Mouse (Mus musculus) MEL (cell line): ENCODE measurements around the gene Lpin3. TPM values are rescaled to one million over a fixed set of nuclear protein-coding genes. Genes with fewer than 3 reads are reported as not detected.

Source experiments
- DNase-seq: peaks from one replicate; pipeline ENCODE4 v3.0.0; 2011; ENCODE audit warnings: low read depth, low spot score
- H3K27ac ChIP-seq: 2 replicates; pipeline ENCODE4 v1.5.1; 2012; ENCODE audit warnings: low read depth, mild to moderate bottlenecking, control low read depth, low read length, moderate library complexity; ENCODE audit not compliant: control insufficient read depth
- H3K27me3 ChIP-seq, 2 experiments: fragments of 150-350 bp in 1 of 2; sonication (generic) in 1 of 2; 2 replicates each; pipeline ENCODE4 v1.6.1; 2012; ENCODE audit warnings: low read length in 2 of 2, mild to moderate bottlenecking in 2 of 2, improper control_type of control experiment in 1 of 2, moderate library complexity in 1 of 2; ENCODE audit not compliant: insufficient read depth in 2 of 2, control insufficient read depth in 1 of 2
- H3K36me3 ChIP-seq, 2 experiments: 2 replicates each; pipeline ENCODE4 v1.6.1; 2012 to 2014; ENCODE audit warnings: low read length in 2 of 2, improper control_type of control experiment in 1 of 2, inconsistent platforms in 1 of 2, mild to moderate bottlenecking in 1 of 2; ENCODE audit not compliant: insufficient read depth in 2 of 2, control insufficient read depth in 1 of 2
- H3K4me1 ChIP-seq, 2 experiments: fragments of 150-350 bp in 1 of 2; sonication (generic) in 1 of 2; 2 replicates each; pipeline ENCODE4 v1.6.1; 2012; ENCODE audit warnings: low read length in 2 of 2, improper control_type of control experiment in 1 of 2, mild to moderate bottlenecking in 1 of 2; ENCODE audit not compliant: insufficient read depth in 2 of 2, control insufficient read depth in 1 of 2
- H3K4me3 ChIP-seq, 2 experiments: fragments of 150-350 bp in 1 of 2; sonication (generic) in 1 of 2; 2 replicates each; pipeline ENCODE4 v1.5.1; 2012; ENCODE audit warnings: low read depth in 2 of 2, low read length in 2 of 2, mild to moderate bottlenecking in 2 of 2, moderate library complexity in 2 of 2, control low read depth in 1 of 2, improper control_type of control experiment in 1 of 2; ENCODE audit not compliant: control insufficient read depth in 1 of 2, insufficient read depth in 1 of 2
- H3K79me2 ChIP-seq: 2 replicates; pipeline ENCODE4 v1.6.1; 2012; ENCODE audit warnings: mild to moderate bottlenecking, low read length, moderate library complexity; ENCODE audit not compliant: control insufficient read depth, poor library complexity, insufficient read depth
- H3K9ac ChIP-seq: 2 replicates; pipeline ENCODE4 v1.6.1; 2012; ENCODE audit warnings: low read depth, mild to moderate bottlenecking, control low read depth, low read length, moderate library complexity; ENCODE audit not compliant: control insufficient read depth, poor library complexity, severe bottlenecking
- H3K9me3 ChIP-seq: fragments of 150-350 bp; sonication (generic); replicated peaks from 2 replicates; pipeline ENCODE4 v1.6.1; 2012; ENCODE audit warnings: mild to moderate bottlenecking, low read length, improper control_type of control experiment, moderate library complexity; ENCODE audit not compliant: insufficient read depth
- BHLHE40 ChIP-seq: IDR thresholded peaks from 2 replicates; pipeline ENCODE4 v1.6.1; 2012; ENCODE audit warnings: low read depth, mild to moderate bottlenecking, inconsistent platforms, low read length, improper control_type of control experiment, borderline replicate concordance
- CHD1 ChIP-seq: IDR thresholded peaks from 2 replicates; pipeline ENCODE4 v1.6.1; 2012; ENCODE audit warnings: low read depth, mild to moderate bottlenecking, inconsistent platforms, low read length, improper control_type of control experiment
- EP300 ChIP-seq, 2 experiments: IDR thresholded peaks; 2 replicates each; pipeline ENCODE4 v1.6.1; 2011; ENCODE audit warnings: improper control_type of control experiment in 2 of 2, low read length in 2 of 2, low read depth in 1 of 2, mild to moderate bottlenecking in 1 of 2
- GABPA ChIP-seq: IDR thresholded peaks from 2 replicates; pipeline ENCODE4 v1.6.1; 2012; ENCODE audit warnings: low read depth, mild to moderate bottlenecking, inconsistent platforms, low read length, improper control_type of control experiment, moderate library complexity
- MAZ ChIP-seq: IDR thresholded peaks from 2 replicates; pipeline ENCODE4 v1.6.1; 2012; ENCODE audit warnings: low read depth, mild to moderate bottlenecking, inconsistent platforms, low read length, improper control_type of control experiment
- MEF2A ChIP-seq: IDR thresholded peaks from 2 replicates; pipeline ENCODE4 v1.6.1; 2014; ENCODE audit warnings: low read depth, mild to moderate bottlenecking, inconsistent platforms, low read length, improper control_type of control experiment; ENCODE audit not compliant: poor library complexity, insufficient replicate concordance, severe bottlenecking; ENCODE audit errors: extremely low read depth
- MXI1 ChIP-seq: IDR thresholded peaks from 2 replicates; pipeline ENCODE4 v1.6.1; 2011; ENCODE audit warnings: mild to moderate bottlenecking, low read depth, low read length, improper control_type of control experiment
- POLR2A ChIP-seq, 2 experiments: IDR thresholded peaks; 2 replicates each; pipeline ENCODE4 v1.6.1; 2011 to 2012; ENCODE audit warnings: low read length in 2 of 2, mild to moderate bottlenecking in 2 of 2, control low read depth in 1 of 2, improper control_type of control experiment in 1 of 2, low read depth in 1 of 2, moderate library complexity in 1 of 2; ENCODE audit not compliant: control insufficient read depth in 1 of 2, insufficient read depth in 1 of 2, poor library complexity in 1 of 2
- POLR2AphosphoS5 ChIP-seq: IDR thresholded peaks from 2 replicates; pipeline ENCODE4 v1.6.1; 2012; ENCODE audit warnings: low read depth, borderline replicate concordance, mild to moderate bottlenecking, inconsistent platforms, low read length, moderate library complexity, mixed read lengths
- RCOR1 ChIP-seq: IDR thresholded peaks from 2 replicates; pipeline ENCODE4 v1.6.1; 2012; ENCODE audit warnings: low read depth, mild to moderate bottlenecking, inconsistent platforms, low read length, improper control_type of control experiment
- SIN3A ChIP-seq: IDR thresholded peaks from 2 replicates; pipeline ENCODE4 v1.6.1; 2012; ENCODE audit warnings: low read length, improper control_type of control experiment, inconsistent platforms
- SMC3 ChIP-seq: IDR thresholded peaks from 2 replicates; pipeline ENCODE4 v1.6.1; 2011; ENCODE audit warnings: low read depth, low read length, improper control_type of control experiment
- TCF12 ChIP-seq: IDR thresholded peaks from 2 replicates; pipeline ENCODE4 v1.6.1; 2014; ENCODE audit warnings: low read depth, mild to moderate bottlenecking, inconsistent platforms, low read length, improper control_type of control experiment, moderate library complexity
- USF1 ChIP-seq: IDR thresholded peaks from 2 replicates; pipeline ENCODE4 v1.6.1; 2014; ENCODE audit warnings: low read depth, mild to moderate bottlenecking, inconsistent platforms, low read length, improper control_type of control experiment, moderate library complexity
- USF2 ChIP-seq, 2 experiments: IDR thresholded peaks; 2 replicates each; pipeline ENCODE4 v1.6.1; 2011 to 2012; ENCODE audit warnings: improper control_type of control experiment in 2 of 2, low read length in 2 of 2, borderline replicate concordance in 1 of 2, inconsistent platforms in 1 of 2, low read depth in 1 of 2, mild to moderate bottlenecking in 1 of 2; ENCODE audit not compliant: insufficient read depth in 1 of 2
- ZKSCAN1 ChIP-seq: IDR thresholded peaks from 2 replicates; pipeline ENCODE4 v1.6.1; 2012; ENCODE audit warnings: low read depth, mild to moderate bottlenecking, inconsistent platforms, low read length, improper control_type of control experiment, moderate library complexity
- polyA plus RNA-seq, 2 experiments: library from polyadenylated mRNA; stranded (reverse) in 1 of 2; unstranded in 1 of 2; fragments of >175 nt in 1 of 2; fragments of >200 nt in 1 of 2; gene quantifications; 2 replicates each; pipeline versions ENCODE4 v1.2.1 to v1.2.4; 2012; ENCODE audit warnings: low replicate concordance in 2 of 2, low read depth in 1 of 2; ENCODE audit not compliant: insufficient read length in 2 of 2, insufficient read depth in 1 of 2, missing spikeins in 1 of 2
- total RNA-seq: library from RNA; depleted of rRNA; stranded (reverse); fragments of 300-350 nt; gene quantifications from 2 replicates; pipeline ENCODE4 v1.2.3, GENCODE M21; 2012

Lpin3 gene
- total and polyA plus RNA-seq, 3 experiments = 0.08 to 0.17 TPM; not detected in 1

DNA sequence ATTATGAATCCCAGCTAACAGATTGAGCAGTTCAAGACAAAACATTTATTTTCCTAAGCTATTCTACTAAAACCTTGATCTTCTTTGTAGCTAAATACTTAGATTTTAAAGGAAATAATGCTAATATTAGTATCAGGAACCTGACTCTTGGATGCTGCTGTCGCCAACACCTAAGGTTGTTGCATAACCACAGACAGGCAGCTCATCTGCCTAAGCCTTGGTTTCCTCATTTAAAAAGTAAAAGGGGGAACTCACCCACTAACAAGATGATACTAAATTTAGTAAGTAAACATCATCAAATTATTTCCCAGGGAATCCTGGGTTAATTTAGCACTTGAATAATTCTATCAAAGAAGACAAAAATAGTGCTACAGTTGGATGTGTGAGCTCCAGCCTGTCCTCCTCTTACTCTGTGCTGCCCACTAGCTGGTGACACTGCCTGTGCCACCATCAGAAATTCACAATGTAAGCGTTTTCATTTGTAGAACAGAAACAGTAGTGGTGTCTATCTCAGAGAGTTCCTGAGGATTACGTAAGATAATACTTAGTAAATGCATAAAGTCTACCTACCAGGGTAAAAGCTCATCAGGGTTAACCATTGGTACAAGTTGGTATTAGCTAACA lies 30.7 kb upstream of the Lpin3 start:
- H3K9me3 ChIP-seq = no peaks in the 10 kb centered on the region
- no peak overlapping the region for H3K4me3 ChIP-seq
- H3K9ac ChIP-seq = no peak overlapping the region
- no peak for DNase-seq
- H3K79me2 ChIP-seq = no peaks in the 10 kb centered on the region; the same call in 1 of the 2 replicates
- H3K36me3 ChIP-seq = no peaks in the 10 kb centered on the region
- no peaks in the 10 kb centered on the region for H3K27me3 ChIP-seq
- H3K4me1 ChIP-seq = no peaks in the 10 kb centered on the region; a peak in 1 of 4 replicates
- H3K27ac ChIP-seq = no peak overlapping the region
- TF ChIP-seq RCOR1 (no peak), MXI1 (no peak)

DNA sequence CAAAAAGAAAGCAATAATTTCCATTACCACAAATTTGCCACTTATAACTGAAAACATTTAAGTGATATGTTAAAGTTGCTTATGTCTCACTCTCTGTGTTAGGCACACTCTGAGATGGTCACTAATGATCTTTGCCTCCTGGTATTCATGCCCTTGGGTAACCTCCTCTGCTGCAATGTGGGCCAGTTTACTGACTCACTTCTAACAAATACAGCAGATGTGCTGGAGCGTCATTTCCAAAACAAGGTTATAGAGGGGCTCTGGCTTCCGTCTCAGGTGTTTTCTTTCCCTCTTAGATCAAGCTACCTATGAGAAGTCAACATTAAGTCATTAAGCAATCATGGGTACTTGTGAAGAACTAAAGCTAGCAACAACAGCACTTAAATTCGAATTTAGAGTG lies 30.1 kb upstream of the Lpin3 start:
- H3K79me2 ChIP-seq = no peaks in the 10 kb centered on the region; the same call in 1 of the 2 replicates
- H3K27me3 ChIP-seq = no peaks in the 10 kb centered on the region
- H3K4me1 ChIP-seq = no peaks in the 10 kb centered on the region; a peak in 1 of 4 replicates
- TF ChIP-seq MXI1 (no peak), GABPA (no peak)
- no peak overlapping the region for H3K4me3 ChIP-seq
- no peaks in the 10 kb centered on the region for H3K36me3 ChIP-seq
- H3K9me3 ChIP-seq = no peaks in the 10 kb centered on the region
- DNase-seq = no peak
- no peak overlapping the region for H3K27ac ChIP-seq
- no peak overlapping the region for H3K9ac ChIP-seq

DNA sequence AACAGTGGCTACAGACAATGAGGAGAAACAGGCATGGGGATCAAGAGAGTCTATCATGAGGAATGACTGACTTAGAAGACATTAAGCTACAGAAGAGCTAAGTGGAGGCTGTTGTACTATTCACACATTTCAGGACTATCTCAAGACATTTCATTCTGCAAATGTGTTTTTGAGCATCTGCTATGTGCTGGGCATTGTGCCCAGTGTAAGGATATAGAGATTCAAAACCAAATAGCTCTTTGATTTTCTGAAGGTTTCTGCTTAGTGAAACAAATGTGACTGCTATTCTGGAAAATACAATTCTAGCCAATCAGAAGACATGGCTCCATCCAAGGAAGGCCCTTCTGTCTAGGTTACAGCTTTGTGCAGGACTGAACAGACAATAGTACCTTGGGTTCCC lies 25.8 kb upstream of the Lpin3 start:
- TF ChIP-seq SMC3 = no peak
- TF ChIP-seq EP300 (IDR thresholded peaks at IDR 0.05; ENCODE audit: low read depth in 1 of 2, low read length in 2 of 2) = no peak
- TF ChIP-seq MXI1 = no peak
- TF ChIP-seq SIN3A = no peak
- TF ChIP-seq BHLHE40 = no peak
- no peak for TF ChIP-seq POLR2AphosphoS5
- no peak for TF ChIP-seq MAZ
- no peak for TF ChIP-seq TCF12
- no peak for TF ChIP-seq USF2 (IDR thresholded peaks at IDR 0.05; ENCODE audit: borderline replicate concordance in 1 of 2, insufficient read depth in 1 of 2, low read depth in 1 of 2, low read length in 2 of 2)
- no peak for TF ChIP-seq ZKSCAN1
- no peak for TF ChIP-seq USF1
- no peak for TF ChIP-seq POLR2A (IDR thresholded peaks at IDR 0.05; ENCODE audit: control insufficient read depth in 1 of 2, insufficient read depth in 1 of 2, low read depth in 1 of 2, low read length in 2 of 2, poor library complexity in 1 of 2)
- no peak for TF ChIP-seq MEF2A
- no peak for TF ChIP-seq CHD1
- Histone ChIP-seq H3K79me2 (no peaks in the 10 kb centered on the region; the same call in 1 of the 2 replicates), H3K27me3 (no peaks in the 10 kb centered on the region), H3K4me3 (no peak overlapping the region), H3K9me3 (no peaks in the 10 kb centered on the region), H3K4me1 (no peaks in the 10 kb centered on the region), H3K9ac (no peak overlapping the region), H3K36me3 (no peaks in the 10 kb centered on the region), H3K27ac (no peak overlapping the region)
- no peak for DNase-seq
